8 mouse cellular contexts compared by ENCODE assay signal in the genomic region with DNA sequence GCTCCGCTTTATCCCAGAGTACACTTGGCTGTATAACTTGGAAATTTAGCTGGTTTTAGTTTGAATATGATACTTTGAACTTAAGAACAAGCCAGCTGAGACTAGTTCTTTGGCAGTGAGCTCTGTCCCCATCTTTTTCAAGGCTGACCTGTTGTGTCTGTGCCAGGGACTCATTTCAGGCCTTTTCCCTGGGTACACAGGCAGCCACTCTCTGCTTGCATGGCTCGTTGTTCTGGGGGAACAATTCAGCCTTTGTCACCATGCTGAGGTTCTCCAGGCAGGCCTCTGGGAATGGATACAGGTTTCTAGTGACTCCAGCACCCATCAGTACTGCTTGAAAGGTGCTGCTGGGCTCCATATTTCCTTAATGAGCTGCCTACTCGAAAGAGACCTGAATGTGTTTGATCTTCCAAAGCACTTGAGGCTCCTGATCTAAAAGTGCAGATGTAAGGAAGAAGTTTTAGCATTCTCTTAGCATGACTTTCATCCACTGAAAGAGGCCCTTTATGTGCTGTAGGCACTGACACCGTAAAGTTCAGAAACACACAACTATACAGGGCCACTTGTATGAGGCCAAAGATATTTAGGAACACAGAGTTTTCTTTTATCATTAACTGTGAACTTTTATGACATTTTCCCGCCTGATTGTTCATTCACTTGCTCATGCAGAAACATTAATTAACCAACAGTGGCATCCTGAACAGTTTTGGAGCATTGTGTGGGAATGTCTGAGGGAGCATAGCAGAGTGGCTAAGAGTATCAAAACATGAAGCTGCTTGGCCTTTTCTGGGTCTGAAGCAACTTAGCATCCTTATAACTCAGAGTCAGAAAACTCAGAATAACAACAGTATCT.
A peak's percentile ranks its signal among the peaks of the same experiment; 100 is the strongest.
DNase-seq lines count a peak whose midpoint lies in the region; ATAC-seq and TF ChIP-seq lines count a peak whose summit lies in the region.

No protein-coding gene starts in this region.

- peak; percentile 12 for DNase-seq in cerebellum, adult 9-11 months
- DNase-seq in cerebellum, adult 8-10 months = no peak
- peak; percentile 7 for DNase-seq in ovary, postnatal 36 days (ENCODE audit: low spot score)
- no peak for DNase-seq in ovary, adult 18-20 months (ENCODE audit: low spot score)
- DNase-seq in layer of hippocampus, adult 9-11 months = peak; percentile 77
- no peak for DNase-seq in thymus, postnatal 4 days

- no peak for ATAC-seq in heart, embryonic 12.5 days (ENCODE audit: insufficient number of reproducible peaks, low FRiP score)

- H3K9me3 ChIP-seq in heart, embryonic 12.5 days (replicated peaks) = no peaks in the 10 kb centered on the region

- no peaks in the 10 kb centered on the region for H3K27me3 ChIP-seq in testis, adult 2 months (ENCODE audit: control insufficient read depth, insufficient read depth, low read length)
- no peaks in the 10 kb centered on the region for H3K27me3 ChIP-seq in heart, embryonic 12.5 days (replicated peaks)

- TF ChIP-seq CTCF in testis, adult 2 months (IDR thresholded peaks at IDR 0.05; ENCODE audit: control insufficient read depth, insufficient read depth, insufficient replicate concordance, low read depth, low read length) = no peak

- H3K4me3 ChIP-seq in testis, adult 2 months (ENCODE audit: control insufficient read depth, low read depth, low read length) = no peak overlapping the region
- no peak overlapping the region for H3K4me3 ChIP-seq in heart, embryonic 12.5 days

- peak overlapping the region; percentile 67; the same call in 1 of the 2 replicates for H3K27ac ChIP-seq in testis, adult 2 months (ENCODE audit: control insufficient read depth, insufficient read depth, low read depth, low read length)
- no peak overlapping the region for H3K27ac ChIP-seq in heart, embryonic 12.5 days (ENCODE audit: poor library complexity, severe bottlenecking)

- WGBS in heart, embryonic 12.5 days = 56% methylated on average over 5 of the region's 5 CpGs

- no peaks in the 10 kb centered on the region for H3K36me3 ChIP-seq in testis, adult 2 months (ENCODE audit: control insufficient read depth, insufficient read depth, low read length)
- H3K36me3 ChIP-seq in heart, embryonic 12.5 days = no peaks in the 10 kb centered on the region

- no peak overlapping the region for H3K9ac ChIP-seq in heart, embryonic 12.5 days

- H3K4me2 ChIP-seq in heart, embryonic 12.5 days = no peak overlapping the region

- H3K4me1 ChIP-seq in testis, adult 2 months (ENCODE audit: control insufficient read depth, insufficient read depth, low read length) = no peaks in the 10 kb centered on the region; the same call in 1 of the 2 replicates
- no peaks in the 10 kb centered on the region for H3K4me1 ChIP-seq in heart, embryonic 12.5 days (replicated peaks)

- TF ChIP-seq POLR2A in testis, adult 2 months (IDR thresholded peaks at IDR 0.05; ENCODE audit: control insufficient read depth, low read depth, low read length) = no peak

Comparison
In these comparisons a context has a peak if more than half of its experiments do, and no peak if none do; other contexts are left out.
1. DNase-seq: peak in cerebellum, adult 9-11 months (single experiment), ovary, postnatal 36 days (single experiment) and layer of hippocampus, adult 9-11 months (single experiment); none in cerebellum, adult 8-10 months (single experiment), ovary, adult 18-20 months (single experiment) and thymus, postnatal 4 days (single experiment).